Mouse (Mus musculus) heart, postnatal 0 days (tissue): Measurements from ENCODE around the gene Coq8b.
"Not testable (repeated sequence)": the region's sequence is repeated elsewhere in the genome, so short reads cannot be mapped to it uniquely, and the experiment has no call there.

Source experiments
- CTCF ChIP-seq: IDR thresholded peaks from 2 replicates; pipeline ENCODE4 v1.5.1; 2016; ENCODE audit warnings: antibody characterized with exemption, control low read depth, low read depth
- EP300 ChIP-seq: IDR thresholded peaks from 2 replicates; pipeline ENCODE4 v1.6.1; 2016; ENCODE audit warnings: antibody characterized with exemption, low read depth

DNA sequence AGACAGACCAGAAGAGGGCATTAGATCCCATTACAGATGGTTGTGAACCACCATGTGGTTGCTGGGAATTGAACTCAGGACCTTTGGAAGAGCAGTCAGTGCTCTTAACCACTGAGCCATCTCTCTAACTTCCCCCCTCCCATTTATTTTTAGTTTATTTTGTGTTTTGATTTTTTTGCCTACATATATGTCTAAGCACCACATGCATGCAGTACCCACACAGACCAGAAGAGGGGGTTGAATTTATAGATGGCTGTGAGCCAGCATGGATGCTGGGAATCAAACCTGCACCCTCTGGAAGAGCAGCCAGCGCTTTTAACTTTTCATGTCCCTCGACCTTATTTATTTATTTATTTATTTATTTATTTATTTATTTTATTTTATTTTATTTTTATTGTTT lies 11.3 kb downstream of the Coq8b start:
- not testable (repeated sequence) for TF ChIP-seq EP300, CTCF
